Mouse (Mus musculus) lung, embryonic 14.5 days (tissue): ENCODE results near the gene Kcnma1. TPM values are rescaled to one million over a fixed set of nuclear protein-coding genes. Genes with fewer than 3 reads are reported as not detected.

Experiments used
- ATAC-seq: fragments of 200-750 bp; cut with Nextera tagmentation; 2 replicates; pipeline ENCODE4 v1.8.0; 2017; ENCODE audit warnings: mild to moderate bottlenecking, moderate TSS enrichment, moderate library complexity; ENCODE audit not compliant: insufficient read depth
- DNase-seq: peaks from one replicate; pipeline ENCODE4 v3.0.0-alpha.2; 2015
- H3K27ac ChIP-seq: fragments of 300-500 bp; sonication (generic); 2 replicates; pipeline ENCODE4 v1.5.1; 2014; ENCODE audit warnings: low read depth, mild to moderate bottlenecking, moderate library complexity
- H3K27me3 ChIP-seq: fragments of 300-500 bp; sonication (generic); 2 replicates; pipeline ENCODE4 v1.6.1; 2014; ENCODE audit warnings: low read length, control low read depth; ENCODE audit not compliant: insufficient read depth
- H3K36me3 ChIP-seq: fragments of 300-500 bp; sonication (generic); 2 replicates; pipeline ENCODE4 v1.6.1; 2014; ENCODE audit warnings: control low read depth; ENCODE audit not compliant: insufficient read depth
- H3K4me1 ChIP-seq: fragments of 300-500 bp; sonication (generic); 2 replicates; pipeline ENCODE4 v1.6.1; 2014; ENCODE audit warnings: antibody characterized with exemption, control low read depth; ENCODE audit not compliant: insufficient read depth
- H3K4me2 ChIP-seq: fragments of 300-500 bp; sonication (generic); 2 replicates; pipeline ENCODE4 v1.6.1; 2014; ENCODE audit warnings: mild to moderate bottlenecking
- H3K4me3 ChIP-seq: fragments of 300-500 bp; sonication (generic); 2 replicates; pipeline ENCODE4 v1.5.1; 2014; ENCODE audit warnings: low read depth, low read length
- H3K9ac ChIP-seq: fragments of 300-500 bp; sonication (generic); 2 replicates; pipeline ENCODE4 v1.6.1; 2014
- H3K9me3 ChIP-seq: fragments of 300-500 bp; sonication (generic); 2 replicates; pipeline ENCODE4 v1.6.1; 2016; ENCODE audit warnings: low read depth, low read length, control low read depth
- CTCF ChIP-seq: IDR thresholded peaks from 2 replicates; pipeline ENCODE4 v1.5.1; 2016; ENCODE audit warnings: antibody characterized with exemption, low read depth
- WGBS: fragments of 180-500 bp; shearing (Covaris S2); extraction: QIAGEN DNeasy Blood & Tissue Kit; methylation state at CpG from one replicate; pipeline ENCODE4 v1.1.7; 2014; 5-methylcytosine and 5-hydroxymethylcytosine counted together
- polyA plus RNA-seq: library from polyadenylated mRNA; unstranded; fragments of >200 nt; fragmentation: Nextera tagmentation; extraction: Ambion mirVana; gene quantifications from 2 replicates; pipeline ENCODE4 v1.2.1, GENCODE M21; 2014

Gene Kcnma1
- polyA plus RNA-seq, 1 experiment from 2014 or later, result 1.5 TPM

- ATAC-seq, result no peak
- WGBS, result 55% methylated on average over 6 of the region's 6 CpGs
These were observed 82.6 kb downstream of the Kcnma1 start for GRCm38 (mm10) chr14:23931671-23932071.

GRCm38 (mm10) chr14:23929168-23929567 lies 85.1 kb downstream of the Kcnma1 start:
- TF ChIP-seq CTCF, result no peak
- no peaks in the 10 kb centered on the region for H3K9me3 ChIP-seq
- no peaks in the 10 kb centered on the region for H3K27me3 ChIP-seq
- no peak overlapping the region for H3K9ac ChIP-seq
- WGBS, result 71% methylated on average over 3 of the region's 3 CpGs
- no peak overlapping the region for H3K27ac ChIP-seq
- ATAC-seq (no peak), DNase-seq (no peak)
- H3K36me3 ChIP-seq, result no peaks in the 10 kb centered on the region
- H3K4me2 ChIP-seq, result no peak overlapping the region
- no peak overlapping the region for H3K4me3 ChIP-seq
- no peaks in the 10 kb centered on the region for H3K4me1 ChIP-seq

More at GRCm38 (mm10) chr14:23931671-23932071, 82.6 kb downstream of the Kcnma1 start:
- no peak overlapping the region for H3K9ac ChIP-seq
- DNase-seq, result no peak
- H3K27me3 ChIP-seq, result no peaks in the 10 kb centered on the region
- no peaks in the 10 kb centered on the region for H3K36me3 ChIP-seq
- no peak overlapping the region for H3K27ac ChIP-seq
- no peaks in the 10 kb centered on the region for H3K4me1 ChIP-seq
- H3K4me2 ChIP-seq, result no peak overlapping the region
- no peaks in the 10 kb centered on the region for H3K9me3 ChIP-seq
- no peak overlapping the region for H3K4me3 ChIP-seq
- no peak for TF ChIP-seq CTCF

GRCm38 (mm10) chr14:23923356-23923755 lies 90.9 kb downstream of the Kcnma1 start:
- Histone ChIP-seq H3K9me3 (no peaks in the 10 kb centered on the region), H3K4me2 (no peak overlapping the region), H3K4me1 (no peaks in the 10 kb centered on the region), H3K9ac (no peak overlapping the region), H3K27ac (no peak overlapping the region), H3K27me3 (no peaks in the 10 kb centered on the region), H3K36me3 (no peaks in the 10 kb centered on the region), H3K4me3 (no peak overlapping the region)
- WGBS, result 83% methylated on average over 2 of the region's 2 CpGs
- DNase-seq (no peak), ATAC-seq (no peak)
- no peak for TF ChIP-seq CTCF

GRCm38 (mm10) chr14:23922755-23923154 lies 91.5 kb downstream of the Kcnma1 start:
- H3K9me3 ChIP-seq, result no peaks in the 10 kb centered on the region
- no peak overlapping the region for H3K27ac ChIP-seq
- no peak overlapping the region for H3K4me2 ChIP-seq
- ATAC-seq (no peak), DNase-seq (no peak)
- H3K4me1 ChIP-seq, result no peaks in the 10 kb centered on the region
- H3K27me3 ChIP-seq, result no peaks in the 10 kb centered on the region
- no peaks in the 10 kb centered on the region for H3K36me3 ChIP-seq
- WGBS, result 77% methylated on average over 3 of the region's 3 CpGs
- H3K9ac ChIP-seq, result no peak overlapping the region
- TF ChIP-seq CTCF, result no peak
- H3K4me3 ChIP-seq, result no peak overlapping the region

GRCm38 (mm10) chr14:23911108-23911629 lies 103.1 kb downstream of the Kcnma1 start:
- no peaks in the 10 kb centered on the region for H3K27me3 ChIP-seq
- H3K36me3 ChIP-seq, result no peaks in the 10 kb centered on the region
- no peak for DNase-seq
- no peak overlapping the region for H3K4me3 ChIP-seq
- H3K4me1 ChIP-seq, result no peaks in the 10 kb centered on the region
- WGBS, result 71% methylated on average over 1 of the region's 1 CpGs
- ATAC-seq, result no peak
- H3K4me2 ChIP-seq, result no peak overlapping the region
- TF ChIP-seq CTCF, result no peak
- no peak overlapping the region for H3K27ac ChIP-seq
- no peak overlapping the region for H3K9ac ChIP-seq
- H3K9me3 ChIP-seq, result no peaks in the 10 kb centered on the region

- no peaks in the 10 kb centered on the region for H3K9me3 ChIP-seq
- DNase-seq, result peak; percentile 13
- no peak for ATAC-seq
- H3K36me3 ChIP-seq, result no peaks in the 10 kb centered on the region
- no peaks in the 10 kb centered on the region for H3K27me3 ChIP-seq
- no peak overlapping the region for H3K4me3 ChIP-seq
- H3K9ac ChIP-seq, result no peak overlapping the region
- no peak overlapping the region for H3K4me2 ChIP-seq
- TF ChIP-seq CTCF, result no peak
- H3K27ac ChIP-seq, result no peak overlapping the region
- WGBS, result 61% methylated on average over 5 of the region's 5 CpGs
- H3K4me1 ChIP-seq, result no peaks in the 10 kb centered on the region
These were observed 105.7 kb downstream of the Kcnma1 start for GRCm38 (mm10) chr14:23908564-23908963.

- DNase-seq (no peak), ATAC-seq (no peak)
- Histone ChIP-seq H3K4me2 (no peak overlapping the region), H3K4me3 (no peak overlapping the region), H3K27ac (no peak overlapping the region), H3K4me1 (no peaks in the 10 kb centered on the region), H3K9ac (no peak overlapping the region), H3K36me3 (no peaks in the 10 kb centered on the region), H3K9me3 (no peaks in the 10 kb centered on the region), H3K27me3 (no peaks in the 10 kb centered on the region)
- WGBS, result 31% methylated on average over 10 of the region's 10 CpGs
- no peak for TF ChIP-seq CTCF
These were observed 111.5 kb downstream of the Kcnma1 start for GRCm38 (mm10) chr14:23902636-23903279.

GRCm38 (mm10) chr14:23899462-23899861 lies 114.8 kb downstream of the Kcnma1 start:
- no peak for TF ChIP-seq CTCF
- Histone ChIP-seq H3K9me3 (no peaks in the 10 kb centered on the region), H3K27ac (no peak overlapping the region), H3K9ac (no peak overlapping the region), H3K27me3 (no peaks in the 10 kb centered on the region), H3K4me2 (no peak overlapping the region), H3K4me1 (no peaks in the 10 kb centered on the region), H3K4me3 (no peak overlapping the region), H3K36me3 (no peaks in the 10 kb centered on the region)
- DNase-seq (no peak), ATAC-seq (no peak)
- WGBS, result 83% methylated on average over 5 of the region's 5 CpGs
